Mouse (Mus musculus) lung, postnatal 25 days (tissue): Measurements from ENCODE around the gene Lekr1.
"Not testable (repeated sequence)": the region's sequence is repeated elsewhere in the genome, so short reads cannot be mapped to it uniquely, and the experiment has no call there.

Experiments
- DNase-seq: peaks from one replicate; pipeline ENCODE4 v3.0.0; 2022; ENCODE audit warnings: low spot score

The Lekr1 gene

GRCm38 (mm10) chr3:65767202-65767862, 101.3 kb downstream of the Lekr1 start:
- no peak for DNase-seq

GRCm38 (mm10) chr3:65769666-65770065, 103.6 kb downstream of the Lekr1 start:
- not testable (repeated sequence) for DNase-seq

- no peak for DNase-seq
These were observed 107.9 kb downstream of the Lekr1 start for GRCm38 (mm10) chr3:65773910-65774309.

- no peak for DNase-seq
These were observed 109.1 kb downstream of the Lekr1 start for GRCm38 (mm10) chr3:65775096-65775495.

GRCm38 (mm10) chr3:65782246-65782645, 116.2 kb downstream of the Lekr1 start:
- no peak for DNase-seq

GRCm38 (mm10) chr3:65790076-65790685, 124.2 kb downstream of the Lekr1 start:
- no peak for DNase-seq

- no peak for DNase-seq
These were observed 127.5 kb downstream of the Lekr1 start for GRCm38 (mm10) chr3:65793561-65793960.

GRCm38 (mm10) chr3:65794711-65795110, 128.7 kb downstream of the Lekr1 start:
- no peak for DNase-seq

- no peak for DNase-seq
These were observed 131.5 kb downstream of the Lekr1 start for GRCm38 (mm10) chr3:65797345-65798137.

GRCm38 (mm10) chr3:65800962-65801361, 134.9 kb downstream of the Lekr1 start:
- no peak for DNase-seq

- no peak for DNase-seq
These were observed 136.2 kb downstream of the Lekr1 start for GRCm38 (mm10) chr3:65802185-65802584.

- peak; percentile 10 for DNase-seq
These were observed 136.8 kb downstream of the Lekr1 start for GRCm38 (mm10) chr3:65802868-65803267.

- DNase-seq, result no peak
These were observed 148.9 kb downstream of the Lekr1 start for GRCm38 (mm10) chr3:65814881-65815280.

- DNase-seq, result no peak
These were observed 150.0 kb downstream of the Lekr1 start for GRCm38 (mm10) chr3:65816012-65816411.

- DNase-seq, result no peak
These were observed 152.6 kb downstream of the Lekr1 start for GRCm38 (mm10) chr3:65818597-65818996.

GRCm38 (mm10) chr3:65819841-65820240, 153.8 kb downstream of the Lekr1 start:
- no peak for DNase-seq

GRCm38 (mm10) chr3:65824886-65825285, 158.9 kb downstream of the Lekr1 start:
- DNase-seq, result no peak

GRCm38 (mm10) chr3:65826716-65827115, 160.7 kb downstream of the Lekr1 start:
- no peak for DNase-seq

- DNase-seq, result no peak
These were observed 161.4 kb downstream of the Lekr1 start for GRCm38 (mm10) chr3:65827400-65827799.

- DNase-seq, result no peak
These were observed 162.0 kb downstream of the Lekr1 start for GRCm38 (mm10) chr3:65828020-65828419.

GRCm38 (mm10) chr3:65829230-65829629, 163.2 kb downstream of the Lekr1 start:
- peak; percentile 61 for DNase-seq

- DNase-seq, result no peak
These were observed 164.0 kb downstream of the Lekr1 start for GRCm38 (mm10) chr3:65829943-65830483.

GRCm38 (mm10) chr3:65830801-65831200, 164.8 kb downstream of the Lekr1 start:
- no peak for DNase-seq
